Mouse (Mus musculus): ENCODE data around the gene Tada2b. TPM values are rescaled to one million over a fixed set of nuclear protein-coding genes. Genes with fewer than 3 reads are reported as not detected.
A peak's percentile ranks its signal among the peaks of the same experiment; 100 is the strongest.

Gene Tada2b
- total and polyA plus RNA-seq, 3 experiments, result 12.6 to 16.8 (median 15.5) TPM

DNA sequence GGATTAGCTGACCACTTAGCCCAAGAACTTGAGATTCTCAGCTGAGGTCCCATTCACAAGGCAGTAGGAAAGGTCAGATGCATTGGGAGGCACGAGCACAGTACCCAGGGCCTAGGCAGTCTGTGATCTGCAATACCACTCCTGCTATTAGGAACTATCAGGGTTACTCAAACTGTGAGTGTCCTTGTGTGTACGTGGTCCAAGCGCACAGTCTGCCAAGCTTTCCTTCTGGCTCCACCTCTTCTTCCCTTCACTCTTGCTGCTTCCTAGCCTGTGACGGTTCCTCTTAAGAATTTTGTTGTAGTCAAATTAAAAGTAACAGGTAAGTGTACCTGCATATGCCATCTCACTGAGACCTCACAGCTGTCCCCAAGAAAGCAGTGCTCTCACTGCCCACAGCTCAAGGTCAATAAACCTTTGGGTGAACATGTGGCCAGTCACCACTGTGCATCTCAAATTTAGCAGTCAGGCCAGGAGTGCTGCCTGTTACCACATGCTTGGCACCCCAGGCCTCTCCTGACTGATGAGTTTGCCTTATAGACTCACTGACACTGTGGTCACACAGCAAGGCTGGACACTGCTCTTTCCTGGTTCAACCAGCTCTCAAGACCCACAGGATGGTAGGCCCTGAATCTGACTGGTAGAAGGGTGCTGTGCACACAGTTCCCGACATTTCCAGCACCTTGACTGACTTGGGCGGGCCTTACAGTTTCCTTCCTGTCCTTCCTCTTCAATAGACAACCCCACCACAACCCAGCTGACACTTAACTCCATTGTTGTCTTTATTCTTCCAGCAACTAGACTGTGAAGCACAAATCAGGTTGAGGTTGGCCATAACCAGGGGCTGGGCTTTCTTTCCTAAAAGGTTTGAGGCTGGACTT, 5.3 kb downstream of the Tada2b start:
- Histone ChIP-seq H3K4me3 (ENCODE audit: low read depth, low read length) (no peak overlapping the region), H3K27me3 (ENCODE audit: insufficient read depth, low read length) (no peaks in the 10 kb centered on the region), H3K4me1 (ENCODE audit: insufficient read depth, low read depth, low read length) (peaks cover 54% of the 10 kb centered on the region), H3K9me3 (replicated peaks) (no peaks in the 10 kb centered on the region), H3K36me3 (replicated peaks) (peaks cover 81% of the 10 kb centered on the region)
- TF ChIP-seq GATA2 (IDR thresholded peaks at IDR 0.05; ENCODE audit: borderline replicate concordance, low read depth, low read length), result no peak
- TF ChIP-seq POLR2AphosphoS5 (IDR thresholded peaks at IDR 0.05; ENCODE audit: insufficient replicate concordance, low read depth, low read length), result no peak
- TF ChIP-seq GATA1 (IDR thresholded peaks at IDR 0.05; ENCODE audit: borderline replicate concordance, low read length), result no peak
- TF ChIP-seq TAL1 (conservative IDR thresholded peaks at IDR 0.05; ENCODE audit: low read depth, low read length), result no peak
- TF ChIP-seq CTCF (IDR thresholded peaks at IDR 0.05; ENCODE audit: low read depth, low read length), result no peak
- DNase-seq (ENCODE audit: low spot score), result no peak
- no peak for ATAC-seq (ENCODE audit: extremely low read depth, insufficient number of reproducible peaks, low FRiP score, poor library complexity, severe bottlenecking)

DNA sequence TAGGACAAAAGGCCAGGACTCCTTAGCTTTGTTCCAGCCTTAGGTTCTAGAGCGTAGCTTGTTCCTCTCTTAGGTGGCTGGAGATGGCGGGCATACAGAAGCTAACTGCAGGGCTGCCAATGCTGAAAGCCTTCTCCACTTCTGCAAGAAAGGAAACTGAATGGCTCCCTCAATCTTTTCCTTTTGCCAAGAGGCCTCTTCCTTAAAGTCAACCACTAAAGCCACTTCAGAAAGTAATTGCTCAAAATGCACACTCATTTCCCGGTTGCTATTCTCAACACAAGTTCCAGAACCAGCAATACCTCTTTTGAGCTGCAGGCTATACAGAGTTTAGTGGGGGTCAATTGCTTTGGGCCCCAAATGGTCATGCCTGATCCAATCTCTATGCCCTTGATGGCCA, 6.6 kb downstream of the Tada2b start:
- no peaks in the 10 kb centered on the region for H3K27me3 ChIP-seq (ENCODE audit: insufficient read depth, low read length)
- H3K4me3 ChIP-seq (ENCODE audit: low read depth, low read length), result no peak overlapping the region
- TF ChIP-seq GATA1 (IDR thresholded peaks at IDR 0.05; ENCODE audit: borderline replicate concordance, low read length), result no peak
- no peak for TF ChIP-seq GATA2 (IDR thresholded peaks at IDR 0.05; ENCODE audit: borderline replicate concordance, low read depth, low read length)
- no peak for TF ChIP-seq POLR2AphosphoS5 (IDR thresholded peaks at IDR 0.05; ENCODE audit: insufficient replicate concordance, low read depth, low read length)
- no peak for TF ChIP-seq TAL1 (conservative IDR thresholded peaks at IDR 0.05; ENCODE audit: low read depth, low read length)
- no peak for TF ChIP-seq CTCF (IDR thresholded peaks at IDR 0.05; ENCODE audit: low read depth, low read length)
- peaks cover 41% of the 10 kb centered on the region for H3K4me1 ChIP-seq (ENCODE audit: insufficient read depth, low read depth, low read length)
- DNase-seq (ENCODE audit: low spot score), result no peak
- peaks cover 88% of the 10 kb centered on the region for H3K36me3 ChIP-seq (replicated peaks)
- no peaks in the 10 kb centered on the region for H3K9me3 ChIP-seq (replicated peaks)
- ATAC-seq (ENCODE audit: extremely low read depth, insufficient number of reproducible peaks, low FRiP score, poor library complexity, severe bottlenecking), result no peak

DNA sequence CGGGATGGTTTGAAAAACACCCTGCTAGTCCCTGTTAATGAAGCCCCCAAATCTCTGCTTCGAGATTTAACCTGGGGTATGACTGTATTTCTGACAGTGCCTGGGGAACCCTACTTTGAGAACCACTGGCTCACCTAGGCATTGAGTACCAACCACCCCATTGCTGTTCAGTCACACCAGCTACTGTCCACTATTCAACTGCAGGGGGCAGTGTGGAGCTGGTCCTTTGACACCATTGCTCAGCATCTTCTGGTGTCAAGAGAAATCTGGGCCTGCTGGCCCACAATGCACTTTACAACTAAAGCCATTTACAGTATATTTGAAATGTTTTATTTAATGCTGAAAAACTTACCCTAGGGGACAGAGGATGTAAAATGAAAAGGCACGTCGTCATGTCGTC, 9.8 kb downstream of the Tada2b start:
- TF ChIP-seq TAL1 (conservative IDR thresholded peaks at IDR 0.05; ENCODE audit: low read depth, low read length) (no peak), CTCF (IDR thresholded peaks at IDR 0.05; ENCODE audit: low read depth, low read length) (peak; percentile 67), GATA2 (IDR thresholded peaks at IDR 0.05; ENCODE audit: borderline replicate concordance, low read depth, low read length) (no peak), GATA1 (IDR thresholded peaks at IDR 0.05; ENCODE audit: borderline replicate concordance, low read length) (no peak), POLR2AphosphoS5 (IDR thresholded peaks at IDR 0.05; ENCODE audit: insufficient replicate concordance, low read depth, low read length) (no peak)
- H3K4me3 ChIP-seq (ENCODE audit: low read depth, low read length), result no peak overlapping the region
- peaks cover 89% of the 10 kb centered on the region for H3K36me3 ChIP-seq (replicated peaks)
- DNase-seq (ENCODE audit: low spot score) (no peak), ATAC-seq (ENCODE audit: extremely low read depth, insufficient number of reproducible peaks, low FRiP score, poor library complexity, severe bottlenecking) (no peak; the same call in 1 of the 2 replicates)
- peaks cover 13% of the 10 kb centered on the region for H3K4me1 ChIP-seq (ENCODE audit: insufficient read depth, low read depth, low read length)
- no peaks in the 10 kb centered on the region for H3K27me3 ChIP-seq (ENCODE audit: insufficient read depth, low read length)
- no peaks in the 10 kb centered on the region for H3K9me3 ChIP-seq (replicated peaks)

DNA sequence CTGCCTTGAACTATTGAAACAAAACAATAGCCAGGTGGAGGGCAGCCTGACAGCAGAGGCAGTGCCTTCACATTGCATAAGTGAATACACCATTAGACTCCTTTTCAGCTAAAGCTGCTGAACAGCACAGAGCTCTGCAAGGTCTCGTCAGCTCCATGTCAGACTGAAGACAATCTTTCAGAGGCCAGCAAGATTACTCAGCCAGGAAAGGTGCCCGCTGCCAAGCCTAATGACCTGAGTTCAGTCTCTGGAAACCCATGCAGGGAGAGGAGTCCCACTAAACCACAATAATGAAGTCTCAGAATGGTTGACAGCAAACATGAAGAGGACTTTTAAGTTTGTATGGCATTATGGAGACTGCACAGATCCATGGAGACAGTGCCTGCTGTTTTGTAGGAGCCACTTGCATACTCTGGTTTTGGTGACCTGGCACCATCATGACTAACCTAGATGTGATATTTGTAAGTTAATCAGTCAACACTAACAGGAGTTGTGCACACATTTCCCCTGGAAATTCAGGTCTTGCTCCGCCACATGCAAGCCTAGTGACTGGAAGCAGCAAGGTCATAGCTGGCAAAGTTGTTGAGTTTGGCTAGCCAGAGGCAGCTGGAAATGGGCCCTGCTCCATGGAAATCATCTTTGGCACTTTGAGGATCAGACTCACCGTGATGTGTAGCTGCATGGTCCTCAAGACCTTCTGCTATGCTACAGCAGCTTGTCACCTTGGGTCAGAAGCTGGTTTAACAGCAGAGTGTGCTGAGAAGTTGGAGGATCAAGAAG, 11.0 kb downstream of the Tada2b start:
- no peak for TF ChIP-seq POLR2AphosphoS5 (IDR thresholded peaks at IDR 0.05; ENCODE audit: insufficient replicate concordance, low read depth, low read length)
- TF ChIP-seq GATA1 (IDR thresholded peaks at IDR 0.05; ENCODE audit: borderline replicate concordance, low read length), result no peak

DNA sequence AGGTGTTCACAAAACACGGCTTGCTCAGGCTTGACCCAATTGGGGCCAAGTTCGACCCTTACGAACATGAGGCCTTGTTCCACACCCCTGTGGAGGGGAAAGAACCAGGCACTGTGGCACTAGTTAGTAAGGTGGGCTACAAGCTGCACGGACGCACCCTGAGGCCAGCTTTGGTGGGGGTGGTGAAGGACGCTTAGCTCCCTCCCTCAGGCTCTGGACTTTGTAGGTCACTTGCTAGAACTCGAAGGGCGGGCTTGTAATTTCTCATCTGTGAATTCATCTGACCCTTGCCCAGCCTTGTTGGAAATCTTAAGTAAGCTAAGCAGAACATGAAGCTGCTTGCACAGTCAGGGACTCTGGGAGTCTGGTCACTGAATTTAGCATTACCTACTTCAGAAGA, 12.9 kb downstream of the Tada2b start:
- H3K4me3 ChIP-seq (ENCODE audit: low read depth, low read length), result no peak overlapping the region
- H3K36me3 ChIP-seq (replicated peaks), result peaks cover 83% of the 10 kb centered on the region
- no peaks in the 10 kb centered on the region for H3K9me3 ChIP-seq (replicated peaks)
- ATAC-seq (ENCODE audit: extremely low read depth, insufficient number of reproducible peaks, low FRiP score, poor library complexity, severe bottlenecking) (no peak), DNase-seq (ENCODE audit: low spot score) (no peak)
- H3K27me3 ChIP-seq (ENCODE audit: insufficient read depth, low read length), result no peaks in the 10 kb centered on the region
- peaks cover 18% of the 10 kb centered on the region for H3K4me1 ChIP-seq (ENCODE audit: insufficient read depth, low read depth, low read length)
- no peak for TF ChIP-seq TAL1 (conservative IDR thresholded peaks at IDR 0.05; ENCODE audit: low read depth, low read length)
- no peak for TF ChIP-seq GATA1 (IDR thresholded peaks at IDR 0.05; ENCODE audit: borderline replicate concordance, low read length)
- no peak for TF ChIP-seq CTCF (IDR thresholded peaks at IDR 0.05; ENCODE audit: low read depth, low read length)
- no peak for TF ChIP-seq GATA2 (IDR thresholded peaks at IDR 0.05; ENCODE audit: borderline replicate concordance, low read depth, low read length)
- TF ChIP-seq POLR2AphosphoS5 (IDR thresholded peaks at IDR 0.05; ENCODE audit: insufficient replicate concordance, low read depth, low read length), result no peak

More for the DNA sequence above, 11.0 kb downstream of the Tada2b start:
- DNase-seq (ENCODE audit: low spot score) (no peak), ATAC-seq (ENCODE audit: extremely low read depth, insufficient number of reproducible peaks, low FRiP score, poor library complexity, severe bottlenecking) (no peak)
- Histone ChIP-seq H3K9me3 (replicated peaks) (no peaks in the 10 kb centered on the region), H3K4me1 (ENCODE audit: insufficient read depth, low read depth, low read length) (peaks cover 11% of the 10 kb centered on the region; the same call in 1 of the 2 replicates), H3K36me3 (replicated peaks) (peaks cover 89% of the 10 kb centered on the region), H3K27me3 (ENCODE audit: insufficient read depth, low read length) (no peaks in the 10 kb centered on the region), H3K4me3 (ENCODE audit: low read depth, low read length) (no peak overlapping the region)

DNA sequence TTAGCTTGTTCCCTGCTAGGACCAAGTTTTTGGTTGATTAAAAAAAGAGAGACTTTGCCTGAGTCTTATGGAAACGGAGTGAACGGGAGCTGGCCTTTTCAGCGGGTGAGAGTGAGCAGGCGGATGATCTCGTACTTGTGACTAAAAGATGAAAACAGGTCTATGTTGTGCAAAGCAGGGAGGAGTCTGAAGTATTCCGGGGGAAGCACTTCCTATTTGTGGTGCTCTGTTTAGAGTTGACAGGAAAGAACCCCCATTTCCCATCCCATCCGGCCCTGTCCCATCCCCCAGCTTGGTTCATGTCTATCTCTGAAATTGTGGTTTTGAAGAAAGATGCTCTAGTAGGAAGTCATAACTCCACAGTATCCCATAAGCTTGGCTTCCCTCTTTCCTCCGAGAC, 18.2 kb downstream of the Tada2b start:
- TF ChIP-seq GATA1 (IDR thresholded peaks at IDR 0.05; ENCODE audit: borderline replicate concordance, low read length), result no peak
- TF ChIP-seq POLR2AphosphoS5 (IDR thresholded peaks at IDR 0.05; ENCODE audit: insufficient replicate concordance, low read depth, low read length), result no peak
- no peak for TF ChIP-seq TAL1 (conservative IDR thresholded peaks at IDR 0.05; ENCODE audit: low read depth, low read length)
- TF ChIP-seq GATA2 (IDR thresholded peaks at IDR 0.05; ENCODE audit: borderline replicate concordance, low read depth, low read length), result no peak
- no peak for TF ChIP-seq CTCF (IDR thresholded peaks at IDR 0.05; ENCODE audit: low read depth, low read length)
- H3K27me3 ChIP-seq (ENCODE audit: insufficient read depth, low read length), result no peaks in the 10 kb centered on the region

More for the DNA sequence above, 18.2 kb downstream of the Tada2b start:
- ATAC-seq (ENCODE audit: extremely low read depth, insufficient number of reproducible peaks, low FRiP score, poor library complexity, severe bottlenecking) (no peak), DNase-seq (ENCODE audit: low spot score) (no peak)
- Histone ChIP-seq H3K36me3 (replicated peaks) (peaks cover 40% of the 10 kb centered on the region), H3K9me3 (replicated peaks) (no peaks in the 10 kb centered on the region), H3K4me1 (ENCODE audit: insufficient read depth, low read depth, low read length) (peaks cover 43% of the 10 kb centered on the region), H3K4me3 (ENCODE audit: low read depth, low read length) (peak overlapping the region; percentile 96)
